ENCODE assay signal across 8 mouse cellular contexts in genomic region chr4:149172666-149173065, GRCm38 (mm10). TPM values are rescaled to one million over a fixed set of nuclear protein-coding genes. Genes with fewer than 3 reads are reported as not detected.
A peak's percentile ranks its signal among the peaks of the same experiment; 100 is the strongest.
DNase-seq lines count a peak whose midpoint lies in the region; TF ChIP-seq lines count a peak whose summit lies in the region.

No protein-coding gene starts in this region.

- TF ChIP-seq CTCF in lung, adult 2 months (IDR thresholded peaks at IDR 0.05; ENCODE audit: insufficient read depth, low read length), result no peak

- whole genome bisulfite sequencing in lung, adult 2 months, result 54% methylated on average over 2 of the region's 2 CpGs

- no peak overlapping the region for H3K4me3 ChIP-seq in lung, adult 2 months (replicated peaks; ENCODE audit: extremely low read depth, low read depth, low read length)

- peak; percentile 40 for DNase-seq in kidney, postnatal 10 days
- no peak for DNase-seq in kidney, adult 9 months
- peak; percentile 28 for DNase-seq in cerebellum, adult 8-10 months
- peak; percentile 90 for DNase-seq in gonadal fat pad, adult 2 months (ENCODE audit: low read depth)
- DNase-seq in lung, adult 2 months, result peak; percentile 52
- DNase-seq in ovary, adult 18-20 months (ENCODE audit: low spot score), result no peak
- DNase-seq in layer of hippocampus, adult 9-10 months (ENCODE audit: low spot score), result no peak
- no peak for DNase-seq in right cerebral cortex, adult 2 months (ENCODE audit: low spot score in 2 of 2)

- no peak for TF ChIP-seq POLR2A in lung, adult 2 months (IDR thresholded peaks at IDR 0.05; ENCODE audit: borderline replicate concordance, extremely low read depth, low read depth, low read length)

- peaks cover 5% of the 10 kb centered on the region for H3K4me1 ChIP-seq in lung, adult 2 months (ENCODE audit: control insufficient read depth, insufficient read depth, low read length)

RNA-seq across cellular contexts. Expression of gene Pgd, which starts 6.1 kb away (rescaled TPM):
- 230 and 303 TPM in 2 replicates for polyA plus RNA-seq in gonadal fat pad, adult 2 months (2012; rRNA removed)
- 118 and 184 TPM in 2 replicates for polyA plus RNA-seq in lung, adult 2 months (2012; rRNA removed)

RNA-seq across cellular contexts. Expression of gene Cenps, which starts 35.2 kb away (rescaled TPM):
- 1.2 and 1.3 TPM in 2 replicates for polyA plus RNA-seq in gonadal fat pad, adult 2 months (2012; rRNA removed)
- 0.37 and 1.4 TPM in 2 replicates for polyA plus RNA-seq in lung, adult 2 months (2012; rRNA removed)

RNA-seq across cellular contexts. Expression of gene Cort, which starts 46.1 kb away (rescaled TPM):
- polyA plus RNA-seq in gonadal fat pad, adult 2 months (2012; rRNA removed), result not detected in 2 replicates
- not detected in 2 replicates for polyA plus RNA-seq in lung, adult 2 months (2012; rRNA removed)

Comparison
In these comparisons a context has a peak if more than half of its experiments do, and no peak if none do; other contexts are left out.
1. DNase-seq: peak in kidney, postnatal 10 days (single experiment), cerebellum, adult 8-10 months (single experiment), gonadal fat pad, adult 2 months (single experiment) and lung, adult 2 months (single experiment); none in kidney, adult 9 months (single experiment), ovary, adult 18-20 months (single experiment), layer of hippocampus, adult 9-10 months (single experiment) and right cerebral cortex, adult 2 months (0 of 2).